Mouse (Mus musculus) brown adipose tissue, adult 24 weeks (tissue): Measurements from ENCODE around the gene H2-K1. TPM values are rescaled to one million over a fixed set of nuclear protein-coding genes. Genes with fewer than 3 reads are reported as not detected.

Experiments used
- H3K27ac ChIP-seq: fragments of 200-500 bp; replicated peaks from 2 replicates; pipeline ENCODE4 v1.5.1; 2012; ENCODE audit warnings: low read depth, mild to moderate bottlenecking, low read length
- H3K4me1 ChIP-seq: fragments of 200-500 bp; 2 replicates; pipeline ENCODE4 v1.6.1; 2012; ENCODE audit warnings: low read length, mixed read lengths; ENCODE audit not compliant: control insufficient read depth, insufficient read depth, insufficient read length
- H3K4me3 ChIP-seq: fragments of 200-500 bp; 2 replicates; pipeline ENCODE4 v1.5.1; 2012; ENCODE audit warnings: low read depth, mild to moderate bottlenecking, low read length, moderate library complexity; ENCODE audit not compliant: insufficient read depth
- polyA plus RNA-seq: library from polyadenylated mRNA; stranded (reverse); fragments of >200 nt; gene quantifications from 2 replicates; pipeline ENCODE4 v1.2.4, GENCODE M21; 2012; ENCODE audit not compliant: missing spikeins, insufficient read depth, insufficient read length

H2-K1 gene
- 394 and 673 TPM in 2 replicates for polyA plus RNA-seq

DNA sequence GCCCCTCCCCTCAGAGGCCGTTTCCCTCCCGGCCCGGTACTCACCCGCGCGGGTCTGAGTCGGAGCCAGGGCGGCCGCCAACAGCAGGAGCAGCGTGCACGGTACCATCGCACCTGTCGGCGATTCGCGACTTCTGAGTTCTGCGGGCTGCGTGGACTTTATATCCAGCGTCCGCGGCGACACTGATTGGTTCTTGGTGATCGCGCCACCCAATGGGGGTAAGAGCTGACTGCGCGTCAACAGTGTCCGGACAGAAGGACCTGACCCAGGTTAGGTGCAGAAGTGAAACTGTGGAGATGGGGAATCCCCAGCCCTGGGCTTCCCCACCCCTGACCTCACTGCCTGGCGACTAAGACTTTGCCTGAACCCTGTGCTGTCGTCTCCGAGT, at the start of gene H2-K1:
Gene H2-K1, minus strand, starts transcription at position 198 of the 388 bp plus-strand sequence.
- H3K4me1 ChIP-seq: no peaks in the 10 kb centered on the region
- peak within 1 kb of the TSS; percentile 74 for H3K4me3 ChIP-seq
- peak within 1 kb of the TSS; percentile 83 for H3K27ac ChIP-seq

DNA sequence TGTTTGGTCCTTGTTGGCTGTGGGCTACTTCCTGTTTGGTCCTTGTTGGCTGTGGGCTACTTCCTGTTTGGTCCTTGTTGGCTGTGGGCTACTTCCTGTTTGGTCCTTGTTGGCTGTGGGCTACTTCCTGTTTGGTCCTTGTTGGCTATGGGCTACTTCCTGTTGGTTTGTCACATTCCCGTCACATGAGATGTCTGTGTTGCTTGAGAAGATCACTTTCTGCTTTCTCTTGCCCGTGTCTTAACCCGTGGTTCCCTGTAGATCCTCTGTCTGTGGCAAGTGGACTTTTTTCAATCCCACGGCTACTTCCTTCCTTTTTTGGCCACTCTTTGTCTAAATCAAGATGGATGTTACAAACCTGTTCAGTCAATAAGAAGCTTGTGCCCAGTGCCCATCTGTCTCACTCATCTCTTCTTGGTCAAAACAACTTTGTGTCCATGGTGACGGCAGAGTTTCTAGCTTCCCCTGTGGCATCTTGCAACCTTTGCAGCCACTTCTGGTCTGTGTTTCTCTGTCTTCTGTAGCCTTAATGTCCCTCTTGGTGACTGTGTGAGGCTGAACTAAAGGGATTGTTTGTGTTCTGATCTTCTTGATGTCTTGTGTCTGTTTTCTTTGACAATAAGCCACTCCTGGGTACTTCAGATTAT, 47.4 kb upstream of the H2-K1 start:
- no peaks in the 10 kb centered on the region for H3K4me1 ChIP-seq
- H3K4me3 ChIP-seq: no peak overlapping the region
- H3K27ac ChIP-seq: no peak overlapping the region

DNA sequence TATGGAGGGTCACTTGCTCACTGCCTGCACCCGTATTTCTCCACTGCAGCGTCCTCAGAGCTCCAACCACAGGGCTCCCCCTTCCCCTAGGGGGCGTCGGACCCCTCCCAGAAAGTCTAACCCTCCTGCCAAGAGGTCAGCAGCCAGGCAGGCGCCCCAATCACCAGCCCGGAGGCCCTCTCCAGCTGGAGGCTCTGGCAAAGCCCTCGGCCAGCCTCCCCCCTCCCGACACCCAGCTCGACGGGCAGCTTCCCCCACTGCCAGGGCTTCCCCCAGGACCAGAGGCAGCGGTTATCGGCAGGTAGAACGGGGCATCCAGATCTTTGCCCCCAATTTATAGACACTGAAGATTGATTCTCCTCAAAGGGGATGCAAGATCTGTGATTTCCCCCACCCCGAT, 45.8 kb upstream of the H2-K1 start:
- no peak overlapping the region for H3K27ac ChIP-seq
- no peak overlapping the region for H3K4me3 ChIP-seq
- 0 out of 2 replicates have a peak, but pooled peaks cover 4% of the 10 kb centered on the region for H3K4me1 ChIP-seq

DNA sequence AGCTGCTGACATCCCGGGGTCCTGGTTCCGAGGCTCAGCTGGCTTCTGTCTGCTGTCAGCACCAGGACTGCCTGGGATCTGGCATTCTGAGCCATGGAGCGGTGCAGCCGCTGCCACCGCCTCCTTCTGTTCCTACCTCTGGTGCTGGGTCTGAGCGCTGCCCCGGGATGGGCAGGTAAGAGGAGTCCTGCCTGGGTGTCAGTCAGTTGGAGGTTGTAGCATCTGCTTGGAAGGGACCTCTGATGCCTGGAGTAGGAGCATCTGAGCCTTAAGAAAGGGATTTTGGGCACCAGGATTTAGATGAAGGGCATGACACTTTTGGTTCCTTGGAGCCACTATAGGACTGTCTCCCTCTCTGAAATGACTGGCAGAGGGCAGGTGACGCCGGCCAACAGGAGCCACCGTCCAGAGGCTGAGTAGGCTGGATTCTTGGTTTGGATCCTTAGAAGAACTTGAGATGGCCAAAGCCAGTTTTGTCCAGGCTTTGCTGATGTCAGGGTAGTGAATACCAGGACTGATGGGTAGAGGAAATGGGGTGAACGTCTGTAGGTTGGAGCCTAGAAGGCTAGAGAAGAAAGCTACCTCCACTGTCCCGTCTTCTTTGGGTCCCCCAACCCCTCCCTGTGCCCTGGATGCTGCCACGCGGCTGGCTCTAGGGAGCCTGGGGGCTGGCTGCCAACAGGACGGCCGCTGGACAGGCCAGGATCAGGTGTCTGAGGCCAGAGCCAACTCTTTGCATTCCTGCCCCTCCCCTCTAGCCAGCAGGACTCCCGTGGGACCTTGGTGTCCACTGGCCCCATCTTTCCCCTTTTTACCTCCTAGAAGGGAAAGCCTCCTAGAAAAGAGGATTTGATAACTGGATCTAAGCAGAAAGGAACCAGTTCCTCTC, 39.7 kb upstream of the H2-K1 start:
- Histone ChIP-seq H3K4me1 (peaks cover 6% of the 10 kb centered on the region; the same call in 1 of the 2 replicates), H3K27ac (no peak overlapping the region), H3K4me3 (no peak overlapping the region)

DNA sequence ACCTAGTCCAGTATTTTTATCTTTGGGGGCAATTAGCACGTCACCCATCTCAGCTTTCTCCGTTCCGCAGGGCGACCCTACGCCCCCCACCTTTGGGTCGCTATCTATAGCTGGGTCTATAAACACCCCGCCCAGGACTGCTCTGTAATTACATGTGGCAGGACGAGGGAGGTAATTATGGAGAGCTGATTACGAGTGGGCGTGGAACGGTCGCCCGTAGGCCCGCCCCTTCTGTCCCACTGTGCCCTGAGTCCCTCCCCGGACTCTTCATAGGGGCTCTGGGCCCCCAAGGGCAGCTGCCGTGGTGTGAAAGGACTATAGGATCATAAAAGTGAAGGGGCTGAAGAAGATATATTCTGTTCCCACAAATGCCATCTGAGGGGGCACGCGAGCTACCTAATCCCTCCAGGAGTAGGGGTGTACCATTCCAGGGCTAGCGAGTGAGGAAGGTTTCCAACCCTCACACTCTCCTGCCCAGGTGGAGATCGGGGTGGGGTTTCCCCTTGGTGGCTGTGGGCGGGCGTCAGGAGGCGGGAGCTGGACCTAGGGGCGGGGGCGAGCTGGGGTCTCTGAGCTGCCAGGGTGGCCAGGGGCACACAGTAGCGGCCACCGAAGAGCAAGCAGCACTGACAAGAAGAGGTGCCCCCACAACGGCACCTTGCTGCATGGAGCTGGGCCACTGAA, 38.9 kb upstream of the H2-K1 start, which contains the start of gene Col11a2:
Gene Col11a2, plus strand, starts transcription at position 560 of the 684 bp plus-strand sequence.
- no peak within 1 kb of the TSS for H3K27ac ChIP-seq
- H3K4me1 ChIP-seq: peaks cover 6% of the 10 kb centered on the region; the same call in 1 of the 2 replicates
- no peak within 1 kb of the TSS for H3K4me3 ChIP-seq

DNA sequence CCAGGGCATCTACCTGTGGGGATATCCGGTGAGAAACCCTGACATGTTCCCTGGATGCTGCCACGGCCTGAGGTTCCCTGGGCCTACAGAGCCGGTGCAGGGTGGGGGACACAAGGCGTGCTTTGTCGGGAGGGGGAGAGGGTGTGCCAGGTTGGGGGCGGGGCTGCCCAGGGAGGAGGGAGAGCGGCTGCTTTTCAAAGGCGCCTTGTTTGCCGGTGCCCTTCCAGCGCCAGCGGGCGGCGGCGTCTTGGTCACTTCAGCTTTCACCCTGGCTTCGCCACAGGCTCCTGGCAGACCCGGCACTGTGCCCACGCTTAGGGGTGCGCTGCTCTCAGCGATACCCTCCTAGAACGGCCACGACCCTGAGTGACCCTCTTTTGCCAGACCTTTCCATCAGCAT, 38.3 kb upstream of the H2-K1 start:
- no peak overlapping the region for H3K4me3 ChIP-seq
- peaks cover 6% of the 10 kb centered on the region; the same call in 1 of the 2 replicates for H3K4me1 ChIP-seq
- H3K27ac ChIP-seq: no peak overlapping the region

DNA sequence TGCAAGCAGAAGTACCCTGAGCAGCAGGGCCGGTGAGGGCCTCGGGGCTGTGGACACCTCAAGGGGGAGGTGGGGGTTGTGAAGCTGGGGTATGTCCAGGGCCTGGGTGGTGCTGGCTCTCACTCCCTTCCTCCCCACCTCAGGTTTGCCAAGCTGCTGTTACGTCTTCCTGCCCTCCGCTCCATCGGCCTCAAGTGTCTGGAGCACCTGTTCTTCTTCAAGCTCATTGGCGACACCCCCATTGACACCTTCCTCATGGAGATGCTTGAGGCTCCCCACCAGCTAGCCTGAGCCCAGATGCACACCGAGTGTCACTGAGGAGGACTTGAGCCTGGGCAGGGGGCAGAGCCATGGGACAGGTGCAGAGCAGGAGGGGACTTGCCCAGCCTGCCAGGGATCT, 37.1 kb upstream of the H2-K1 start:
- Histone ChIP-seq H3K4me3 (no peak overlapping the region), H3K4me1 (peaks cover 6% of the 10 kb centered on the region; the same call in 1 of the 2 replicates), H3K27ac (no peak overlapping the region)

DNA sequence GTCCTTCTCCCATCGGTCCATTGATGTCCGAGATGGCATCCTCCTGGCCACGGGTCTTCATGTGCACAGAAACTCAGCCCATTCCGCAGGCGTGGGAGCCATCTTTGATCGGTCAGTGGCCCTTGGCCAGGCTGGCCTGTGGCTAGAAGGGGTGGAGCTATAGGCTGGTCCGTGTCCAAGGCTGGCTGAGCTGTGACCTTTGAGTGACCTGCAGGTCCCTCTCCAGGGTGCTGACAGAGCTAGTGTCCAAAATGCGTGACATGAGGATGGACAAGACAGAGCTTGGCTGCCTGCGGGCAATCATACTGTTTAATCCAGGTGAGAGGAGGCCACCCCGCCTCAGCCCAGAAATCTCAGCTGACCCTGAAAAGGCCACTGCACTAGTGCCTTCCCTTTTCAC, 36.5 kb upstream of the H2-K1 start:
- no peak overlapping the region for H3K27ac ChIP-seq
- H3K4me1 ChIP-seq: peaks cover 6% of the 10 kb centered on the region; the same call in 1 of the 2 replicates
- H3K4me3 ChIP-seq: no peak overlapping the region

DNA sequence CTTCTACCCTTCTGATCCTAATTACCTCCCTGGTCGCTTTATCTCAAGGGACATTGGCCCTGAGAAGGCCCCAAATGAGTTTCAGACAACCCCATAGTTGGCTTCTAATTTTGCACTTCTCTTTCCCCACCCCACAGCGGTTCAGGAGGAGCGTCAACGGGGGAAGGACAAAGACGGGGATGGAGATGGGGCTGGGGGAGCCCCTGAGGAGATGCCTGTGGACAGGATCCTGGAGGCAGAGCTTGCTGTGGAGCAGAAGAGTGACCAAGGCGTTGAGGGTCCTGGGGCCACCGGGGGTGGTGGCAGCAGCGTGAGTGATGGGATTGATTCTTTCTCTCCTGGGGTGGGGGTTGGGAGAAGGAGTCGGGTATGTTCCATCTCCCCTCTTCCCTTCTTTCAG, 35.4 kb upstream of the H2-K1 start:
- no peak overlapping the region for H3K4me3 ChIP-seq
- no peak overlapping the region for H3K27ac ChIP-seq
- H3K4me1 ChIP-seq: peaks cover 5% of the 10 kb centered on the region; the same call in 1 of the 2 replicates

DNA sequence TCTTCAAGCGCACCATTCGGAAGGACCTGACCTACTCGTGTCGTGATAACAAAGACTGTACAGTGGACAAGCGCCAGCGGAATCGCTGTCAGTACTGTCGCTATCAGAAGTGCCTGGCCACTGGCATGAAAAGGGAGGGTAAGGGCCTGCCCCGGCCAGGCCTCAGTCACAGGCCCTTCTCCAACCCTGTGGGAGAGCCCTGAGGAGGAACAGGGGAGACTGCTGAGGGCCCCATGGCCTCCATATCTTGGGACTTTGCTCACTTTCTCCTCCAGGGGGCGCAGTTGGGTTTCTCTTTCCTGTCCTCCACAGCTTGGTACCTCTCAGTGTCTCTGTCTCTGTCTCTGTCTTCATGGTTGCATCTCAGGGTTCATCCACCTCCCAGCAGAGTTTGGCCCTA, 33.9 kb upstream of the H2-K1 start:
- H3K27ac ChIP-seq: no peak overlapping the region

DNA sequence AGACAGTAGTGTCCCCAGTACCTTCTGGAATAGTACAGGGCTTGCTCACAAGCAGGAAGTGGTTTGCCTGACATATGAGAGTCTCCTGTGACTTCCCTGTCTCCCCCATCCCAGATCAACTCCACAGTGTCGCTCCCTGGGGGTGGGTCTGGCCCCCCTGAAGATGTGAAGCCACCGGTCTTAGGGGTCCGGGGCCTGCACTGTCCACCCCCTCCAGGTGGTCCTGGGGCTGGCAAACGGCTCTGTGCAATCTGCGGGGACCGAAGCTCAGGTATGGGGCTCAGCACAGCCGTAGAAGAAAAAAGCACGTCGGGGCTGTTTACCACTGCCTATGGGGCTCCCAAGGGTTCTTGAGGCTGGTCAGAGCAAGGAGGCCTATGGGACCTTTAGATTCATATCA, 33.3 kb upstream of the H2-K1 start:
- Histone ChIP-seq H3K4me3 (peak overlapping the region; percentile 71), H3K27ac (no peak overlapping the region), H3K4me1 (peaks cover 14% of the 10 kb centered on the region; the same call in 1 of the 2 replicates)

More for the DNA sequence above, 33.9 kb upstream of the H2-K1 start:
- Histone ChIP-seq H3K4me1 (peaks cover 14% of the 10 kb centered on the region; the same call in 1 of the 2 replicates), H3K4me3 (no peak overlapping the region)

DNA sequence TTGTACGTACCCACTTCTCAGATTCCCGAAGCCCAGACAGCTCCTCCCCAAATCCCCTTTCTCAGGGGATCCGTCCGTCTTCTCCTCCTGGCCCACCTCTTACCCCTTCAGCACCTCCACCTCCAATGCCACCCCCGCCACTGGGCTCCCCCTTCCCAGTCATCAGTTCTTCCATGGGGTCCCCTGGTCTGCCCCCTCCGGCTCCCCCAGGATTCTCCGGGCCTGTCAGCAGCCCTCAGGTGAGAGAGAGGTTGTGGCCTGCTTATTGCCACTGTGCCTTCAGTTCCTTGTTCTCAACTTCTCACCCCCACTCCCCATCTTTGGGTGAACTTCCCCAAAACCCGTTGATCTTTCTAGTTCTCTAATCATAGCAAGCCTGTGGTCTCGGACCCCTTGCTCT, 32.7 kb upstream of the H2-K1 start:
- Histone ChIP-seq H3K4me3 (peak overlapping the region; percentile 71), H3K4me1 (peaks cover 14% of the 10 kb centered on the region; the same call in 1 of the 2 replicates), H3K27ac (peak overlapping the region; percentile 80)

DNA sequence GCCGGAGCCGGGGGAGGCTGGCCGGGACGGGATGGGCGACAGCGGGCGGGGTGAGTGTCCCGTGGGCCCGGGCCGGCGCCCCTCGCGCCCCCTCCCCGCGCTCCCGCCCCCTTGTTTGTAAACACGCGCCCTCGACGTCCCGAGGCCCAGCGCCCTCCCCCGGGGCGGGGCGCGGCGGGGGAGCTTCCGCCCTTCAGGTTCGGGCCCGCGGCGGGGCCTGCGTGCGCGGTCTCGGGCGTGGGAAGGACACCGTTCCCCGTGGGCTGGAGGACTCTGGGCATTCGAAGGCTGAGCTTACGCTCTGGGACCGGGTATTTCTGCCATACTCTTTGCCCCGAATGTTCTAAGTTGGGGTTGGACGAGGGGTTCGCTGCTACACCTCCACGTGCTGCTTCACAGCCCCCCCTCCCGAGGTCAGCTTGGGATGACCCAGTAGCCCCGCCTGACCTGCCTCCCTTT, 32.1 kb upstream of the H2-K1 start:
- peaks cover 15% of the 10 kb centered on the region; the same call in 1 of the 2 replicates for H3K4me1 ChIP-seq
- peak overlapping the region; percentile 71 for H3K4me3 ChIP-seq

DNA sequence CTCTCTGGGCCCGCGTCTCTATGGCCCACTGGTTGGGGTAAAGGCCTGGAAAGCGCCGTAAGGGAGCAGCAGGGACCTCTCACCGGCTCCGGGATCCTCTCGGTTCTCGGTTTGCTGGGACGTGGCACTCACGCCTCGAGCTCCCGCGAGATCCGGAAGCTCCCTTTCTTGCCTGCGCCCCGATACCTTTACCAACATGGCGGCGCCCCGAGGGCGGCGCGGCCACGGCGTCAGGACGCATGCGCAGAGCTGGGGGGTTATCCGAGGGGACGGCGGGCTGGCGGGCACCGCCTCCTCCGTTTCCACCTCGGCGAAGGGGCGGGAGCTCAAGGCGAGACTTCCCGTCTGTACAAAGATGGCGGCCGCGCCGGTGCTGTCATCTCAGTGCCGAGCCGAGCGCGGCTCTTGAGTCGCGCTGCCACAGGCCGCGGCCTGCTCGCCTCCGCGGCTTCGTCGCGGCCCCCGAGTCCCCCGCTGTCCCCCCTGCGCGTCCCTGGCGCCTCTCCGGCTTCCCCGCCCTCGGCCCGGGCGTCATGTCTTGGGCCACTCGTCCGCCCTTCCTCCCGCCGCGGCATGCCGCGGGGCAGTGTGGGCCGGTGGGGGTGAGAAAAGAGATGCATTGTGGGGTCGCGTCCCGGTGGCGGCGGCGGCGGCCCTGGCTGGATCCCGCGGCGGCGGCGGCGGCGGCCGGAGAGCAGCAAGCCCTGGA, 31.5 kb upstream of the H2-K1 start, which contains the start of the genes Slc39a7 and Rxrb:
Gene Slc39a7, minus strand, starts transcription at position 218 of the 709 bp plus-strand sequence.
Gene Rxrb, plus strand, starts transcription at position 348 of the 709 bp plus-strand sequence.
- H3K27ac ChIP-seq: peak within 1 kb of the TSS; percentile 85
- peak within 1 kb of the TSS; percentile 88 for H3K4me3 ChIP-seq
- peaks cover 20% of the 10 kb centered on the region; the same call in 1 of the 2 replicates for H3K4me1 ChIP-seq

More for the DNA sequence above, 32.1 kb upstream of the H2-K1 start:
- H3K27ac ChIP-seq: peak overlapping the region; percentile 80
